Mouse (Mus musculus) megakaryocyte, embryonic 14.5 days (primary cell): ENCODE data around the gene Slc7a5. TPM values are rescaled to one million over a fixed set of nuclear protein-coding genes. Genes with fewer than 3 reads are reported as not detected.
A peak's percentile ranks its signal among the peaks of the same experiment; 100 is the strongest.

Experiments
- H3K27me3 ChIP-seq: replicated peaks from 2 replicates; pipeline ENCODE3; 2012; ENCODE audit warnings: inconsistent platforms
- H3K36me3 ChIP-seq: replicated peaks from 2 replicates; pipeline ENCODE3; 2012; ENCODE audit warnings: low read length, inconsistent platforms, mixed read lengths
- H3K4me1 ChIP-seq: 2 replicates; pipeline ENCODE4 v1.6.1; 2012; ENCODE audit warnings: inconsistent platforms
- H3K4me3 ChIP-seq: replicated peaks from 2 replicates; pipeline ENCODE3; 2012; ENCODE audit warnings: moderate library complexity, mild to moderate bottlenecking, inconsistent platforms
- H3K9me3 ChIP-seq: 2 replicates; pipeline ENCODE4 v1.6.1; 2012; ENCODE audit warnings: inconsistent platforms
- FLI1 ChIP-seq: IDR thresholded peaks from 2 replicates; pipeline ENCODE4 v1.6.1; 2012; ENCODE audit warnings: low read length, inconsistent platforms, mixed read lengths
- GATA1 ChIP-seq: IDR thresholded peaks from 3 replicates; pipeline ENCODE4 v1.6.1; 2012; ENCODE audit warnings: mixed read lengths, low read length, inconsistent platforms, borderline replicate concordance
- polyA plus RNA-seq: library from polyadenylated mRNA; stranded (reverse); fragments of >175 nt; gene quantifications from 2 replicates; pipeline ENCODE4 v1.2.3, GENCODE M21; 2012; ENCODE audit warnings: low replicate concordance; ENCODE audit not compliant: insufficient read depth

Slc7a5 gene
- polyA plus RNA-seq, 1 experiment, result 77.3 TPM

- Histone ChIP-seq H3K9me3 (peaks cover 18% of the 10 kb centered on the region), H3K4me3 (no peak overlapping the region), H3K36me3 (peaks cover 13% of the 10 kb centered on the region), H3K4me1 (peaks cover 52% of the 10 kb centered on the region), H3K27me3 (peaks cover 12% of the 10 kb centered on the region)
- TF ChIP-seq FLI1 (no peak), GATA1 (no peak)
Observed at GRCm38 (mm10) chr8:121853586-121853985, 53.9 kb downstream of the Slc7a5 start.

- no peak overlapping the region for H3K4me3 ChIP-seq
- TF ChIP-seq FLI1 (no peak), GATA1 (no peak)
- peaks cover 6% of the 10 kb centered on the region for H3K27me3 ChIP-seq
- peaks cover 50% of the 10 kb centered on the region for H3K4me1 ChIP-seq
- H3K36me3 ChIP-seq, result peaks cover 13% of the 10 kb centered on the region
- peaks cover 18% of the 10 kb centered on the region for H3K9me3 ChIP-seq
Observed at GRCm38 (mm10) chr8:121852464-121852863, 55.0 kb downstream of the Slc7a5 start.

DNA sequence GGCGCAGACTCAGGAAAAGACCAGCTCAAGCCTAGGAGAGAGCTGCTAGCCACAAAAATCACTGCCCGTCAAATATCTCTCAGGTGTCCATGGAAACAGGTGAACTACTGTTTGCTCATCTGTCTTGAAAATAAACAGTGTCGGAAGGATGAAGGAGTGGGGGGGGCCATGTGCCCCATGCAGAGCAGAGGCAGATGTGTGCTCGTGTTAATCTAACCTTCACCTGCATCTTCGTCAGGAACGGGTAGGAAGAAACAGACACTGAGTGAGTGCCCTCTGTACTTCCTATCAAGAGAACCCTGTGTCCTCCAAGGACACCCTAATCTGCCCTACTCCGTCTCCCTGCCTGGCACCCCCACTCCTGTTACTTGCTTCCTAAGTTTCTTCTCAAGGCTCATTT is 55.8 kb downstream of the Slc7a5 start:
- H3K27me3 ChIP-seq, result peaks cover 4% of the 10 kb centered on the region
- H3K4me1 ChIP-seq, result peaks cover 48% of the 10 kb centered on the region
- TF ChIP-seq FLI1, result no peak
- no peak for TF ChIP-seq GATA1
- H3K36me3 ChIP-seq, result peaks cover 13% of the 10 kb centered on the region
- no peak overlapping the region for H3K4me3 ChIP-seq
- H3K9me3 ChIP-seq, result peaks cover 18% of the 10 kb centered on the region

DNA sequence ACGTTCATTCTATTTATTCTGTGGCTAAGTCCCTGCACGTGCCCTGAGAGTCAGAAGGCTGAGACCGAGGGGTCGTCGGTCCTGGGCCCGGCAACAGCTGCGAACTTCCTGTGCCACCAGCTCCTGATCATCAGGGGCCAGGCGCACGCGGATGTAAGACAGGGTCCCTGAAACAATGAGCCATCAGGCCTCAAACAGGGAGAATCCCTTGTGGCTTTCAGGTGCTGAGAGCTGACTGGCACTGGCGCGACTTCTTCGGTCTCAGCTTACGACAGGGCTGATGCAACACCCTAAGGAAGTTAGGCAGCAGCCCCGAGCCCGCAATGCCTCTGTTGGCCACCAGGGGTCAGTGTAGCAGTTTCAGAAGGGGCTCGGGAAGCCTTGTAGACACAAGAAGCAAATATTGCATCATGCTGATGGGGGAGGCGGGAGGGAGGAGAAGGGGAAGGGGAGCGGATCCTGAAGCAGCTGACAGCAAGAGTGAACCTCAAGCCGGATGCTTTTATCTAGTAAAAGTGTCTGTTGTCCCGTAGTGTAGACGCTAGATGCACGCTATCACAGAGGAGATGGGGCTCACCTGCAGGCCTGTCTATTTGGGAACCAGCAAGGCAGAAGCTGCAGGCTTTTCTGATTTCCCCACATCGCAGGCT is 56.5 kb downstream of the Slc7a5 start:
- H3K4me3 ChIP-seq, result peak overlapping the region; percentile 90

DNA sequence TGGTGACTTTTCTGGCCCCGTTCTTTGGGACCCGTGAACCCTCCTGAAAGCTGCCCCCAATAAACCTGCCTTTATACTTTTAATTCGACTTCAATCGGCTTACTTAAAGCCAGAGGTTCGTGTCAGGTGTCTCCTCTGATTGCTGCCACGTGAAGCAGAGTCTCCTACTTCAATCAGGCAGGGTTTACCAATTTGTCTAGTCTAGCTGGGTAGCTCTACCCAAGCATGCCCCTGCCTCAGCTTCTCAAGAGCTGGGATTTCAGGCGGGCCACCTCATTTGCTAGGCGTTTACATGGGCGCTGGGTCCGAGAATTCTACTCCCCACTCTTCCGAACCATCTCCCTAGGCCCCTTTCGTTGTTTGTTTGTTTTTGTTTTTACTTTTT is 57.1 kb downstream of the Slc7a5 start:
- Histone ChIP-seq H3K4me3 (peak overlapping the region; percentile 90), H3K27me3 (peaks cover 10% of the 10 kb centered on the region), H3K9me3 (peaks cover 12% of the 10 kb centered on the region), H3K4me1 (peaks cover 54% of the 10 kb centered on the region), H3K36me3 (peaks cover 11% of the 10 kb centered on the region)
- TF ChIP-seq GATA1 (no peak), FLI1 (no peak)

More for the DNA sequence above, 56.5 kb downstream of the Slc7a5 start:
- H3K9me3 ChIP-seq, result peaks cover 17% of the 10 kb centered on the region
- peaks cover 8% of the 10 kb centered on the region for H3K27me3 ChIP-seq
- peaks cover 13% of the 10 kb centered on the region for H3K36me3 ChIP-seq
- TF ChIP-seq GATA1 (no peak), FLI1 (no peak)
- H3K4me1 ChIP-seq, result peaks cover 51% of the 10 kb centered on the region

- peaks cover 8% of the 10 kb centered on the region for H3K9me3 ChIP-seq
- H3K4me1 ChIP-seq, result peaks cover 56% of the 10 kb centered on the region
- TF ChIP-seq GATA1 (no peak), FLI1 (no peak)
- peak overlapping the region; percentile 90 for H3K4me3 ChIP-seq
- peaks cover 14% of the 10 kb centered on the region for H3K27me3 ChIP-seq
- H3K36me3 ChIP-seq, result peaks cover 9% of the 10 kb centered on the region
Observed at GRCm38 (mm10) chr8:121850018-121850417, 57.5 kb downstream of the Slc7a5 start.

GRCm38 (mm10) chr8:121849303-121849702 is 58.2 kb downstream of the Slc7a5 start:
- peaks cover under 1% of the 10 kb centered on the region; the same call in 1 of the 2 replicates for H3K9me3 ChIP-seq
- H3K4me3 ChIP-seq, result no peak overlapping the region
- H3K4me1 ChIP-seq, result peaks cover 53% of the 10 kb centered on the region
- H3K36me3 ChIP-seq, result peaks cover 2% of the 10 kb centered on the region
- TF ChIP-seq FLI1 (no peak), GATA1 (no peak)
- H3K27me3 ChIP-seq, result peaks cover 13% of the 10 kb centered on the region

- no peak overlapping the region for H3K4me3 ChIP-seq
- peaks cover 13% of the 10 kb centered on the region for H3K27me3 ChIP-seq
- H3K36me3 ChIP-seq, result no peaks in the 10 kb centered on the region
- H3K9me3 ChIP-seq, result no peaks in the 10 kb centered on the region
- TF ChIP-seq FLI1 (no peak), GATA1 (no peak)
- H3K4me1 ChIP-seq, result peaks cover 52% of the 10 kb centered on the region
Observed at GRCm38 (mm10) chr8:121848495-121848894, 59.0 kb downstream of the Slc7a5 start.

- H3K4me1 ChIP-seq, result peaks cover 47% of the 10 kb centered on the region
- H3K9me3 ChIP-seq, result no peaks in the 10 kb centered on the region
- TF ChIP-seq GATA1, result no peak
- TF ChIP-seq FLI1, result no peak
- peaks cover 13% of the 10 kb centered on the region for H3K27me3 ChIP-seq
- H3K36me3 ChIP-seq, result no peaks in the 10 kb centered on the region
- no peak overlapping the region for H3K4me3 ChIP-seq
Observed at GRCm38 (mm10) chr8:121847987-121848386, 59.5 kb downstream of the Slc7a5 start.

DNA sequence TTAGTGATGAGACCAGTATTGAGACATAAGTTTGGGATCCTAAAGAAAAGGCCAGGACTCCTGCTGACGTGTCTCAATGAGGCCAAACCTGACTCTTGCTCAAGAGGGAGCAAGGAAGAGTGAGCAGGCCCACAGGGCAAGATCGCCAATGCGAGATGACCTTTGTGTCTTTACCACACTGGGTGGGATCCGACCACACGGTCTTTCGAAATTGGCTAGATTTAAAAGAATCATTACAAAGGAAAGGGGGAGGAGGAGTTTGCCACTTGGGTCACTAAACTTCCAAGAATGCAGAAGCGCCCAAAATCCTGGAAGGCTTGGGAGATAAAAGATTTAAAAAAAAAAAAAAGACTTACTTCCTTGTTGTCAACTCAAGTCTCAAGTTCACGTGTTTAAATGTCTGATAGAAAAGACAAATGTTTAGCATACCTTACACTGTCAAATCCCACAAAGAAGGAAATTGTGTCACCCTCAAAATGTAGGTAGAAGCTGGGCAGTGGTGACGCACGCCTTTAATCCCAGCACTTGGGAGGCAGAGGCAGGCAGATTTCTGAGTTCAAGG is 60.2 kb downstream of the Slc7a5 start:
- H3K27me3 ChIP-seq, result peaks cover 16% of the 10 kb centered on the region
- no peaks in the 10 kb centered on the region for H3K36me3 ChIP-seq
- TF ChIP-seq GATA1 (no peak), FLI1 (no peak)
- H3K4me3 ChIP-seq, result no peak overlapping the region
- peaks cover 47% of the 10 kb centered on the region for H3K4me1 ChIP-seq
- H3K9me3 ChIP-seq, result no peaks in the 10 kb centered on the region

- no peak for TF ChIP-seq GATA1
- no peak for TF ChIP-seq FLI1
- no peaks in the 10 kb centered on the region for H3K9me3 ChIP-seq
- H3K36me3 ChIP-seq, result no peaks in the 10 kb centered on the region
- no peak overlapping the region for H3K4me3 ChIP-seq
- H3K27me3 ChIP-seq, result peaks cover 16% of the 10 kb centered on the region
- peaks cover 45% of the 10 kb centered on the region for H3K4me1 ChIP-seq
Observed at GRCm38 (mm10) chr8:121846815-121847214, 60.7 kb downstream of the Slc7a5 start.
